Mouse (Mus musculus): ENCODE measurements around the gene Gm525. TPM values are rescaled to one million over a fixed set of nuclear protein-coding genes. Genes with fewer than 3 reads are reported as not detected.

The Gm525 gene
- polyA plus RNA-seq (2012; rRNA removed) = 0.23 and 0.45 TPM in 2 replicates

GRCm38 (mm10) chr11:89073541-89073940, at the start of gene Gm525:
Gm525 (plus strand) TSS chr11:89073841.
- no peak for TF ChIP-seq CTCF (IDR thresholded peaks at IDR 0.05; ENCODE audit: extremely low read depth, insufficient read depth, low read length)
- no peak for TF ChIP-seq POLR2A (IDR thresholded peaks at IDR 0.05; ENCODE audit: extremely low read depth, insufficient read depth, low read length)

GRCm38 (mm10) chr11:89024181-89024881, 49.3 kb upstream of the Gm525 start:
- Histone ChIP-seq H3K4me3 (ENCODE audit: insufficient read depth, low read length) (no peak overlapping the region), H3K27ac (ENCODE audit: insufficient read depth, low read length) (no peak overlapping the region), H3K4me1 (ENCODE audit: control insufficient read depth, insufficient read depth, low read length) (no peaks in the 10 kb centered on the region)
- no peak for TF ChIP-seq CTCF (IDR thresholded peaks at IDR 0.05; ENCODE audit: extremely low read depth, insufficient read depth, low read length)

More at GRCm38 (mm10) chr11:89073541-89073940, at the start of gene Gm525:
- Histone ChIP-seq H3K4me1 (ENCODE audit: control insufficient read depth, insufficient read depth, low read length) (peaks cover 2% of the 10 kb centered on the region), H3K27ac (ENCODE audit: insufficient read depth, low read length) (no peak within 1 kb of the TSS), H3K4me3 (ENCODE audit: insufficient read depth, low read length) (no peak within 1 kb of the TSS)

GRCm38 (mm10) chr11:89025603-89026002, 48.0 kb upstream of the Gm525 start:
- H3K4me3 ChIP-seq (ENCODE audit: insufficient read depth, low read length) = no peak overlapping the region
- no peak for TF ChIP-seq CTCF (IDR thresholded peaks at IDR 0.05; ENCODE audit: extremely low read depth, insufficient read depth, low read length)
- no peak for TF ChIP-seq POLR2A (IDR thresholded peaks at IDR 0.05; ENCODE audit: extremely low read depth, insufficient read depth, low read length)
- H3K4me1 ChIP-seq (ENCODE audit: control insufficient read depth, insufficient read depth, low read length) = no peaks in the 10 kb centered on the region
- H3K27ac ChIP-seq (ENCODE audit: insufficient read depth, low read length) = no peak overlapping the region

- Histone ChIP-seq H3K27ac (ENCODE audit: insufficient read depth, low read length) (no peak overlapping the region), H3K4me1 (ENCODE audit: control insufficient read depth, insufficient read depth, low read length) (no peaks in the 10 kb centered on the region), H3K4me3 (ENCODE audit: insufficient read depth, low read length) (no peak overlapping the region)
- no peak for TF ChIP-seq CTCF (IDR thresholded peaks at IDR 0.05; ENCODE audit: extremely low read depth, insufficient read depth, low read length)
- no peak for TF ChIP-seq POLR2A (IDR thresholded peaks at IDR 0.05; ENCODE audit: extremely low read depth, insufficient read depth, low read length)
Measured at GRCm38 (mm10) chr11:89026117-89026516, 47.5 kb upstream of the Gm525 start.

- Histone ChIP-seq H3K4me1 (ENCODE audit: control insufficient read depth, insufficient read depth, low read length) (no peaks in the 10 kb centered on the region), H3K27ac (ENCODE audit: insufficient read depth, low read length) (no peak overlapping the region), H3K4me3 (ENCODE audit: insufficient read depth, low read length) (no peak overlapping the region)
- TF ChIP-seq POLR2A (IDR thresholded peaks at IDR 0.05; ENCODE audit: extremely low read depth, insufficient read depth, low read length) = no peak
- TF ChIP-seq CTCF (IDR thresholded peaks at IDR 0.05; ENCODE audit: extremely low read depth, insufficient read depth, low read length) = no peak
Measured at GRCm38 (mm10) chr11:89027955-89028361, 45.7 kb upstream of the Gm525 start.

- H3K4me1 ChIP-seq (ENCODE audit: control insufficient read depth, insufficient read depth, low read length) = no peaks in the 10 kb centered on the region
- no peak overlapping the region for H3K4me3 ChIP-seq (ENCODE audit: insufficient read depth, low read length)
- H3K27ac ChIP-seq (ENCODE audit: insufficient read depth, low read length) = no peak overlapping the region
- TF ChIP-seq CTCF (IDR thresholded peaks at IDR 0.05; ENCODE audit: extremely low read depth, insufficient read depth, low read length) (no peak), POLR2A (IDR thresholded peaks at IDR 0.05; ENCODE audit: extremely low read depth, insufficient read depth, low read length) (no peak)
Measured at GRCm38 (mm10) chr11:89028871-89029405, 44.7 kb upstream of the Gm525 start.

GRCm38 (mm10) chr11:89030552-89030951, 43.1 kb upstream of the Gm525 start:
- no peak overlapping the region for H3K4me3 ChIP-seq (ENCODE audit: insufficient read depth, low read length)
- TF ChIP-seq POLR2A (IDR thresholded peaks at IDR 0.05; ENCODE audit: extremely low read depth, insufficient read depth, low read length) (no peak), CTCF (IDR thresholded peaks at IDR 0.05; ENCODE audit: extremely low read depth, insufficient read depth, low read length) (no peak)
- no peak overlapping the region for H3K27ac ChIP-seq (ENCODE audit: insufficient read depth, low read length)
- no peaks in the 10 kb centered on the region for H3K4me1 ChIP-seq (ENCODE audit: control insufficient read depth, insufficient read depth, low read length)

GRCm38 (mm10) chr11:89031189-89031588, 42.5 kb upstream of the Gm525 start:
- H3K27ac ChIP-seq (ENCODE audit: insufficient read depth, low read length) = no peak overlapping the region
- TF ChIP-seq POLR2A (IDR thresholded peaks at IDR 0.05; ENCODE audit: extremely low read depth, insufficient read depth, low read length) = no peak
- no peak for TF ChIP-seq CTCF (IDR thresholded peaks at IDR 0.05; ENCODE audit: extremely low read depth, insufficient read depth, low read length)
- H3K4me1 ChIP-seq (ENCODE audit: control insufficient read depth, insufficient read depth, low read length) = no peaks in the 10 kb centered on the region
- H3K4me3 ChIP-seq (ENCODE audit: insufficient read depth, low read length) = no peak overlapping the region

- Histone ChIP-seq H3K27ac (ENCODE audit: insufficient read depth, low read length) (no peak overlapping the region), H3K4me1 (ENCODE audit: control insufficient read depth, insufficient read depth, low read length) (peaks cover 3% of the 10 kb centered on the region; the same call in 1 of the 2 replicates), H3K4me3 (ENCODE audit: insufficient read depth, low read length) (no peak overlapping the region)
- TF ChIP-seq CTCF (IDR thresholded peaks at IDR 0.05; ENCODE audit: extremely low read depth, insufficient read depth, low read length) (no peak), POLR2A (IDR thresholded peaks at IDR 0.05; ENCODE audit: extremely low read depth, insufficient read depth, low read length) (no peak)
Measured at GRCm38 (mm10) chr11:89034592-89034991, 39.0 kb upstream of the Gm525 start.

- Histone ChIP-seq H3K4me3 (ENCODE audit: insufficient read depth, low read length) (no peak overlapping the region), H3K4me1 (ENCODE audit: control insufficient read depth, insufficient read depth, low read length) (peaks cover 3% of the 10 kb centered on the region; the same call in 1 of the 2 replicates), H3K27ac (ENCODE audit: insufficient read depth, low read length) (no peak overlapping the region)
- TF ChIP-seq POLR2A (IDR thresholded peaks at IDR 0.05; ENCODE audit: extremely low read depth, insufficient read depth, low read length) (no peak), CTCF (IDR thresholded peaks at IDR 0.05; ENCODE audit: extremely low read depth, insufficient read depth, low read length) (no peak)
Measured at GRCm38 (mm10) chr11:89035552-89035951, 38.1 kb upstream of the Gm525 start.

Data from cortical plate, adult 2 months (tissue).